Mouse (Mus musculus): Measurements from ENCODE around the gene C4b. TPM values are rescaled to one million over a fixed set of nuclear protein-coding genes. Genes with fewer than 3 reads are reported as not detected.

The C4b gene
- 2.5 and 3.3 TPM in 2 replicates for polyA plus RNA-seq (2012; rRNA removed)

GRCm38 (mm10) chr17:34743719-34744118, at the start of gene C4b:
Gene C4b (minus strand): TSS chr17:34743882.

Other genes starting within 250 kb of the C4b start
- not detected in 2 replicates for gene Btnl6, start 226.5 kb downstream of the C4b start, polyA plus RNA-seq (2012; rRNA removed)
- gene Notch4, start 179.6 kb downstream of the C4b start, polyA plus RNA-seq (2012; rRNA removed): 0.58 and 0.70 TPM in 2 replicates
- 3.5 and 4.0 TPM in 2 replicates for gene Gpsm3, start 154.1 kb downstream of the C4b start, polyA plus RNA-seq (2012; rRNA removed)
- 21.8 and 22.1 TPM in 2 replicates for gene Pbx2, start 152.6 kb downstream of the C4b start, polyA plus RNA-seq (2012; rRNA removed)
- 1.3 and 1.4 TPM in 2 replicates for gene Ager, start 146.0 kb downstream of the C4b start, polyA plus RNA-seq (2012; rRNA removed)
- gene Rnf5, start 140.2 kb downstream of the C4b start, polyA plus RNA-seq (2012; rRNA removed): 49.5 and 53.6 TPM in 2 replicates
- gene Agpat1, start 139.6 kb downstream of the C4b start, polyA plus RNA-seq (2012; rRNA removed): 29.1 and 33.0 TPM in 2 replicates
- 0.37 and 0.54 TPM in 2 replicates for gene Egfl8, start 127.9 kb downstream of the C4b start, polyA plus RNA-seq (2012; rRNA removed)
- 8.7 and 11.0 TPM in 2 replicates for gene Ppt2, start 115.4 kb downstream of the C4b start, polyA plus RNA-seq (2012; rRNA removed)
- gene Prrt1, start 114.3 kb downstream of the C4b start, polyA plus RNA-seq (2012; rRNA removed): 0.02 and 0.03 TPM in 2 replicates
- 1.6 and 1.7 TPM in 2 replicates for gene Fkbpl, start 99.1 kb downstream of the C4b start, polyA plus RNA-seq (2012; rRNA removed)
- gene Atf6b, start 96.7 kb downstream of the C4b start, polyA plus RNA-seq (2012; rRNA removed): 13.3 and 14.6 TPM in 2 replicates
- gene Tnxb, start 73.3 kb downstream of the C4b start, polyA plus RNA-seq (2012; rRNA removed): 0.14 and 0.15 TPM in 2 replicates
- 0.03 TPM in 1 of 2 replicates, not detected in the other for gene Cyp21a1, start 60.7 kb upstream of the C4b start, polyA plus RNA-seq (2012; rRNA removed)
- gene Stk19, start 93.1 kb upstream of the C4b start, polyA plus RNA-seq (2012; rRNA removed): 15.6 and 17.8 TPM in 2 replicates
- 22.0 and 28.0 TPM in 2 replicates for gene Dxo, start 93.1 kb upstream of the C4b start, polyA plus RNA-seq (2012; rRNA removed)
- 19.0 and 22.2 TPM in 2 replicates for gene Skiv2l, start 106.3 kb upstream of the C4b start, polyA plus RNA-seq (2012; rRNA removed)
- 43.8 and 44.0 TPM in 2 replicates for gene Nelfe, start 106.5 kb upstream of the C4b start, polyA plus RNA-seq (2012; rRNA removed)
- 157 and 169 TPM in 2 replicates for gene Cfb, start 118.6 kb upstream of the C4b start, polyA plus RNA-seq (2012; rRNA removed)
- 5.7 and 6.1 TPM in 2 replicates for gene Zbtb12, start 135.6 kb upstream of the C4b start, polyA plus RNA-seq (2012; rRNA removed)
- gene Gm20547, start 138.2 kb upstream of the C4b start, polyA plus RNA-seq (2012; rRNA removed): not detected in 2 replicates
- gene C2, start 154.4 kb upstream of the C4b start, polyA plus RNA-seq (2012; rRNA removed): 14.2 and 18.4 TPM in 2 replicates
- 27.3 and 28.0 TPM in 2 replicates for gene Ehmt2, start 154.6 kb upstream of the C4b start, polyA plus RNA-seq (2012; rRNA removed)
- gene Slc44a4, start 170.6 kb upstream of the C4b start, polyA plus RNA-seq (2012; rRNA removed): 1.1 and 1.3 TPM in 2 replicates
- 8.4 and 10.5 TPM in 2 replicates for gene Neu1, start 187.4 kb upstream of the C4b start, polyA plus RNA-seq (2012; rRNA removed)
- gene Hspa1b, start 215.4 kb upstream of the C4b start, polyA plus RNA-seq (2012; rRNA removed): 1.1 and 1.3 TPM in 2 replicates
- not detected in 2 replicates for gene Gm20481, start 226.0 kb upstream of the C4b start, polyA plus RNA-seq (2012; rRNA removed)
- gene Hspa1a, start 228.3 kb upstream of the C4b start, polyA plus RNA-seq (2012; rRNA removed): 0.58 and 0.67 TPM in 2 replicates
- 0.02 TPM in 2 replicates for gene Hspa1l, start 228.8 kb upstream of the C4b start, polyA plus RNA-seq (2012; rRNA removed)
- 106 and 129 TPM in 2 replicates for gene Lsm2, start 238.0 kb upstream of the C4b start, polyA plus RNA-seq (2012; rRNA removed)